Mouse (Mus musculus) kidney, embryonic 16.5 days (tissue): ENCODE measurements at regions not wholly inside any gene's neighbourhood (a gene's known extent, or its start where the extent isn't known, plus 50 kb on each side); places are given as distances from the start of the nearest gene placed in this dataset.
"Not testable (repeated sequence)": the region's sequence is repeated elsewhere in the genome, so short reads cannot be mapped to it uniquely, and the experiment has no call there.

ENCODE experiments used
- ATAC-seq: fragments of 200-750 bp; cut with Nextera tagmentation; 2 replicates; pipeline ENCODE4 v1.8.0; 2017; ENCODE audit warnings: moderate TSS enrichment; ENCODE audit not compliant: low FRiP score, low TSS enrichment
- H3K27ac ChIP-seq: fragments of 300-500 bp; sonication (generic); 2 replicates; pipeline ENCODE4 v1.5.1; 2014; ENCODE audit warnings: low read length
- H3K27me3 ChIP-seq: fragments of 300-500 bp; sonication (generic); 2 replicates; pipeline ENCODE4 v1.6.1; 2014; ENCODE audit warnings: low read length, control low read depth, mixed read lengths; ENCODE audit not compliant: insufficient read depth
- H3K36me3 ChIP-seq: fragments of 300-500 bp; sonication (generic); 2 replicates; pipeline ENCODE4 v1.6.1; 2014; ENCODE audit warnings: low read length, control low read depth, mixed read lengths; ENCODE audit not compliant: insufficient read depth
- H3K4me1 ChIP-seq: fragments of 300-500 bp; sonication (generic); 2 replicates; pipeline ENCODE4 v1.6.1; 2014; ENCODE audit warnings: low read length, control low read depth, mixed read lengths; ENCODE audit not compliant: insufficient read depth
- H3K4me2 ChIP-seq: fragments of 300-500 bp; sonication (generic); replicated peaks from 2 replicates; pipeline ENCODE4 v1.6.1; 2014; ENCODE audit warnings: low read depth, low read length
- H3K4me3 ChIP-seq: fragments of 300-500 bp; sonication (generic); 2 replicates; pipeline ENCODE4 v1.5.1; 2014; ENCODE audit warnings: mild to moderate bottlenecking, low read length
- H3K9ac ChIP-seq: fragments of 300-500 bp; sonication (generic); replicated peaks from 2 replicates; pipeline ENCODE4 v1.6.1; 2014; ENCODE audit warnings: low read length
- H3K9me3 ChIP-seq: fragments of 300-500 bp; sonication (generic); 2 replicates; pipeline ENCODE4 v1.6.1; 2016; ENCODE audit warnings: low read length, control low read depth
- WGBS: fragments of 180-500 bp; shearing (Covaris S2); extraction: QIAGEN DNeasy Blood & Tissue Kit; methylation state at CpG from one replicate; pipeline ENCODE4 v1.1.7; 2014; 5-methylcytosine and 5-hydroxymethylcytosine counted together

DNA sequence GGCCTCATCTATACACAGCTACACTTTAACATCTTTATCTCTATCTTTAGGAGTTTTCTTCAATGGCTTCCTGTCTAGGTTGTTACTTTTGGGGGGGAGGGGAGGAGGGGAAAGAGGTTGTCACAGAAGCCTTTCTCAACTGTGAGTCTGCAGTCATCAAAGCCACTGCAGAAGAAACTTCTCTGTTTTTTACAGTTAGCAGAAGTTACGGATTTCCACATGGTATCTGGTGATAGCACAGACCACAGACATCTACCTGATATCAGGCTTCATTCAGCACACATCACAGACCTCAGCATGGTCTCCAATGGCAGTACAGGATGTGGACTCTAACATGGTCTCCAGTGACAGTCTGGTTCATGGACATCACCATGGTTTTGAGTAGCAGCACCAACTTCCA lies 234.8 kb upstream of the Adarb2 start:
- Histone ChIP-seq H3K9ac (no peak overlapping the region), H3K27me3 (no peaks in the 10 kb centered on the region), H3K4me3 (no peak overlapping the region), H3K4me2 (no peak overlapping the region), H3K36me3 (no peaks in the 10 kb centered on the region), H3K27ac (no peak overlapping the region), H3K9me3 (no peaks in the 10 kb centered on the region), H3K4me1 (no peaks in the 10 kb centered on the region)
- ATAC-seq: no peak
- 92% methylated on average over 1 of the region's 1 CpGs for WGBS

GRCm38 (mm10) chr13:7994198-7994597 lies 208.5 kb upstream of the Adarb2 start:
- Histone ChIP-seq H3K9ac (no peak overlapping the region), H3K27ac (no peak overlapping the region), H3K9me3 (no peaks in the 10 kb centered on the region), H3K36me3 (no peaks in the 10 kb centered on the region), H3K4me1 (no peaks in the 10 kb centered on the region), H3K27me3 (no peaks in the 10 kb centered on the region), H3K4me3 (no peak overlapping the region), H3K4me2 (no peak overlapping the region)
- no peak for ATAC-seq
- 81% methylated on average over 5 of the region's 5 CpGs for WGBS

- H3K4me2 ChIP-seq, H3K9ac ChIP-seq, H3K36me3 ChIP-seq, H3K4me1 ChIP-seq, H3K4me3 ChIP-seq, H3K9me3 ChIP-seq, ATAC-seq, H3K27ac ChIP-seq, H3K27me3 ChIP-seq: not testable (repeated sequence)
- 76% methylated on average over 4 of the region's 4 CpGs for WGBS
These were observed 172.6 kb upstream of the Adarb2 start for GRCm38 (mm10) chr13:8030096-8030495.

DNA sequence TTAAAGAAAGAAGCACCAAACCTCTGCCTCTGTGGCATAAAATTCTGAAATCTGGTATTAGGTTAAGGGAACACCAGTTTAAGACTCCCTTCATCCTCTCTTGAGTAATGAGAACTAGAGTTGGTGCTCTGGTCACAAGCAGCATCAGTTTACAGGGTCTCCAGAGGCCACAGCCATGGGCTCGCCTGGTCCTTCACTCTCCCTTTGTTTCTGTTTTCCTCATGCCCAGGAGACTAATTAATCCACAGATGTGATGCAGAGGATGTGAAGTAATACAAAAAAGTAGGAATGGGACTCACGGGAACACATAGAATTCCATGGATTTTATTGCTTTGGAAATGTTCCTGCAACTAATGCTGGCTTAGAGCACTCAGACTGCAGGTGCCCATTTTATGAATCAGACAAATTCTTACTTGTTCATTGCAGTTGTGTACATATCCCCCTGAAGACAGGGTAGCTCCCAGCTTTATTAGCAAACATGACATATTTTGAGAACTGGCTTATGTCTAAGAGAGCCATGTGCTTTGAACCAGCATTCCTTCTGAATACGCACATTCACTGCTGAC lies 151.7 kb upstream of the Adarb2 start:
- WGBS: 70% methylated on average over 3 of the region's 3 CpGs
- Histone ChIP-seq H3K4me3 (no peak overlapping the region), H3K36me3 (no peaks in the 10 kb centered on the region), H3K4me2 (no peak overlapping the region), H3K9ac (no peak overlapping the region), H3K27me3 (no peaks in the 10 kb centered on the region), H3K4me1 (no peaks in the 10 kb centered on the region), H3K9me3 (no peaks in the 10 kb centered on the region), H3K27ac (no peak overlapping the region)
- ATAC-seq: no peak

DNA sequence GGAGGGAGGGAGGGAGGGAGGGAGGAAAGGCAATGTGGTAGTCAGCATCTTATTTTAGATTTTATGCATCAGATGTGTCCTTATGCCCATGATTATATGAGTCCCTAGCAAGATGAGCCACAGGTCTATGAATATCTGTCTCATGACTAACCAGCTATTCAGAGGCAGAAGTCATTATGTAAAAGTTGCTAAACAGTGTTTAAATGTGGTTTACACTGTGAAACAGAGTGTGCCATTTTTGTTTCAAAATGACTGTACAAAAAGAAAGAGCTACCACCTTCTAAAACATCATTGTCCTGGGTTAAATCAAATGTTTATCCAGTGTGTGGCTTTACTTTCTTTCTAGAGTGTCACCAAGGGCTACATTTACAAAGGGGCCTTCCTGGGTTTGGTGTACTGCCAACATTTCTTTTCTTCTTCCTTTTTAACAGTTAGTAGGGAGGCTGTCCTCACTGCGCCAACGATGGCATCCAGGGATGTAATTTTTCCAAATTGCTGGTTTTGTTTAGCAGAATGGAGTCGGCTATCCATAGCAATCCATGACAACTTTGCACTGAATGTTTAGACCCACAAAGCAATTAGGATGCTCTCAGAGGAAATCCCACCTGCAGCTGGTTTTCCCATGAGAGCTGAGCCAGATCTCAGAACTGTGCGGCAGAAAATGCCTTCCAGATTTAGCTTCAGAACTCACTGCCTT lies 146.4 kb upstream of the Adarb2 start:
- no peak overlapping the region for H3K9ac ChIP-seq
- no peak for ATAC-seq
- no peaks in the 10 kb centered on the region for H3K9me3 ChIP-seq
- H3K4me1 ChIP-seq: no peaks in the 10 kb centered on the region
- H3K4me2 ChIP-seq: no peak overlapping the region
- 84% methylated on average over 4 of the region's 4 CpGs for WGBS
- H3K36me3 ChIP-seq: no peaks in the 10 kb centered on the region
- no peak overlapping the region for H3K27ac ChIP-seq
- H3K4me3 ChIP-seq: no peak overlapping the region
- H3K27me3 ChIP-seq: no peaks in the 10 kb centered on the region

- 66% methylated on average over 2 of the region's 2 CpGs for WGBS
These were observed 115.5 kb upstream of the Adarb2 start for GRCm38 (mm10) chr13:8087154-8087553.

GRCm38 (mm10) chr13:8089519-8089918 lies 113.1 kb upstream of the Adarb2 start:
- H3K9ac ChIP-seq: no peak overlapping the region
- no peak for ATAC-seq
- no peak overlapping the region for H3K4me2 ChIP-seq
- H3K27ac ChIP-seq: no peak overlapping the region
- H3K27me3 ChIP-seq: no peaks in the 10 kb centered on the region
- H3K36me3 ChIP-seq: no peaks in the 10 kb centered on the region
- 55% methylated on average over 4 of the region's 4 CpGs for WGBS
- no peaks in the 10 kb centered on the region for H3K9me3 ChIP-seq
- H3K4me3 ChIP-seq: no peak overlapping the region
- H3K4me1 ChIP-seq: no peaks in the 10 kb centered on the region

More at GRCm38 (mm10) chr13:8087154-8087553, 115.5 kb upstream of the Adarb2 start:
- H3K4me1 ChIP-seq: no peaks in the 10 kb centered on the region
- no peaks in the 10 kb centered on the region for H3K27me3 ChIP-seq
- peak; percentile 59; the same call in 1 of the 2 replicates for ATAC-seq
- no peak overlapping the region for H3K27ac ChIP-seq
- no peaks in the 10 kb centered on the region for H3K36me3 ChIP-seq
- no peak overlapping the region for H3K4me3 ChIP-seq
- no peaks in the 10 kb centered on the region for H3K9me3 ChIP-seq
- no peak overlapping the region for H3K4me2 ChIP-seq
- H3K9ac ChIP-seq: no peak overlapping the region

DNA sequence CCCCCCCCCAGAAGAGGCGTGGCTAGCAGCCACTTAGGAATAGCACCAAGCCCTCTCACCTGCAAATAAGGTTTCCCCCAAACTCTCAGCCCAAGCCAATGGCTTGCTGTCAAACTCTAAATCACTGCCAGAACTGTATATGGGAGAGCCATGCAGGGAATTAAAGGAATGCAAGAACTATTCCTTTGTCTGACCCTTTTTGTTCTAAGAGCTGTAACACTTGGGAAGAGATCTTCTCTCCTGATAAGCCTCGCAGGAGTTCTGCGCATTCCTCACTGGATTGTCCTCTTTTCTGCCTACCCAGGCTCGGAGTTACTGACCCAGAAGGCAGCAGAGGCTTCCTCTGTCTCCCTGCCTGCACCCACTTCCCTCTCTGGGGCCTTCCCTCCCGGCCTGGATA lies 94.0 kb upstream of the Adarb2 start:
- H3K9me3 ChIP-seq: no peaks in the 10 kb centered on the region
- H3K9ac ChIP-seq: no peak overlapping the region
- 26% methylated on average over 5 of the region's 5 CpGs for WGBS
- H3K27ac ChIP-seq: no peak overlapping the region
- H3K4me2 ChIP-seq: no peak overlapping the region
- H3K4me3 ChIP-seq: no peak overlapping the region
- H3K4me1 ChIP-seq: no peaks in the 10 kb centered on the region
- no peak for ATAC-seq
- H3K36me3 ChIP-seq: no peaks in the 10 kb centered on the region
- H3K27me3 ChIP-seq: no peaks in the 10 kb centered on the region

DNA sequence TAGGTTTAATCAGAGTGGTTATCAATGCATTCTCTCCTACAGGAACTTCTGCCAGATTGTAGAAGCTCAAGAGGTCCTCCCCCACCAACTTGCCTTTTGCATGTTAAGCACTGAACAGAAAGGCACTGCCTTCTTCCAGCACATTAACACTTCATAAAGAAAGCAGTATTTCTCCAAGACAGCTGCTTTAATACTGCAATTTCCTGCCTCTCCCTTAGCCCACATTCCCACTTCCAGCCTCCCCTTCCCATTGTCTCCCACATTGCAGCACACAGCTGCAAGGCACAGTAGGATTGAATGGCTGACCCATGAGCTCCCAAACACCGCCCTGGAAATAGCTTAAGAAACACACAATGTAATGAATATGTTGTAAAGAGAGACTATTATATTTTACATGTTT lies 89.7 kb upstream of the Adarb2 start:
- Histone ChIP-seq H3K27me3 (no peaks in the 10 kb centered on the region), H3K4me2 (no peak overlapping the region), H3K27ac (no peak overlapping the region), H3K9ac (no peak overlapping the region), H3K9me3 (no peaks in the 10 kb centered on the region), H3K36me3 (no peaks in the 10 kb centered on the region), H3K4me1 (no peaks in the 10 kb centered on the region), H3K4me3 (no peak overlapping the region)
- WGBS: 28% methylated on average over 1 of the region's 1 CpGs
- ATAC-seq: no peak

- Histone ChIP-seq H3K4me1 (no peaks in the 10 kb centered on the region), H3K36me3 (no peaks in the 10 kb centered on the region), H3K4me3 (no peak overlapping the region), H3K9ac (no peak overlapping the region), H3K9me3 (no peaks in the 10 kb centered on the region), H3K27me3 (no peaks in the 10 kb centered on the region), H3K4me2 (no peak overlapping the region), H3K27ac (no peak overlapping the region)
- ATAC-seq: no peak
- 68% methylated on average over 5 of the region's 5 CpGs for WGBS
These were observed 83.7 kb upstream of the Adarb2 start for GRCm38 (mm10) chr13:8119013-8119412.
